Mouse (Mus musculus): ENCODE data around the gene Klhl6. TPM values are rescaled to one million over a fixed set of nuclear protein-coding genes. Genes with fewer than 3 reads are reported as not detected.

Gene Klhl6
- total and polyA plus RNA-seq, 3 experiments = 39.2 to 66.8 (median 65.0) TPM

DNA sequence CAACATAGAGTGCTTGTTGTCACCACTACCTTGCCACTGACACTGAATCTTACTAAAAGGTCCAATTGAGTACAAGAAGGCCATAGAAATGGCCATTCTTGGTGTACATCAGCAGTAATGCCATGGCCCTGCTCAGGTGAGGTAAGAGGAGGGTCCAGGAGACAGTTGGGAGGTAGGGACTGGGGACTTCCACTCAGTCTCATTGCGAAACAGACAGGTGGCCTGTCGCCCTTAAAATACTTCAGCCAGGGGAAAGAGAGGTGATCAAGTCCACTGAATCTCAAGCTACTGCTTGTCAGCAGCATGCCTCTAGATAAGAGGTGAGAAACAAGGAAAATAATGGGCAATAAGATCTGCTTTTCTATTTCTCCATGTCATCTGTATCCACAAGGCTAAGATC is 4.8 kb upstream of the Klhl6 start (continued):
- TF ChIP-seq MAX (IDR thresholded peaks at IDR 0.05; ENCODE audit: low read length) (0 out of 2 replicates have a peak, but pooled peaks have one; percentile 22), USF2 (conservative IDR thresholded peaks at IDR 0.05; ENCODE audit: low read depth, low read length) (no peak), IRF4 (IDR thresholded peaks at IDR 0.05; ENCODE audit: low read depth, low read length) (peak; percentile 70), MAZ (IDR thresholded peaks at IDR 0.05; ENCODE audit: low read depth, low read length) (no peak), RAD21 (IDR thresholded peaks at IDR 0.05; ENCODE audit: low read depth, low read length) (no peak), ETS1 (conservative IDR thresholded peaks at IDR 0.05; ENCODE audit: low read depth, low read length) (peak; percentile 30; the same call in 1 of the 2 replicates), CHD2 (IDR thresholded peaks at IDR 0.05; ENCODE audit: low read length) (no peak), ELF1 (IDR thresholded peaks at IDR 0.05; ENCODE audit: low read depth, low read length) (no peak), GABPA (IDR thresholded peaks at IDR 0.05; ENCODE audit: insufficient replicate concordance, low read depth, low read length) (no peak), ZNF384 (IDR thresholded peaks at IDR 0.05; ENCODE audit: low read depth, low read length) (no peak), ZKSCAN1 (IDR thresholded peaks at IDR 0.05; ENCODE audit: borderline replicate concordance, low read depth, low read length) (no peak), JUN (IDR thresholded peaks at IDR 0.05; ENCODE audit: insufficient read depth, low read depth, low read length) (peak; percentile 28; the same call in 1 of the 2 replicates), MXI1 (IDR thresholded peaks at IDR 0.05; ENCODE audit: low read depth, low read length) (peak; percentile 48; the same call in 1 of the 2 replicates), BHLHE40 (IDR thresholded peaks at IDR 0.05; ENCODE audit: low read depth, low read length) (no peak), ZMIZ1 (IDR thresholded peaks at IDR 0.05; ENCODE audit: low read depth, low read length) (no peak), POLR2AphosphoS2 (IDR thresholded peaks at IDR 0.05; ENCODE audit: low read depth, low read length) (no peak), JUND (conservative IDR thresholded peaks at IDR 0.05; ENCODE audit: low read depth, low read length) (0 out of 2 replicates have a peak, but pooled peaks have one; percentile 42), KAT2A (IDR thresholded peaks at IDR 0.05; ENCODE audit: insufficient replicate concordance, low read length) (no peak)

- no peak for TF ChIP-seq TCF12 (IDR thresholded peaks at IDR 0.05; ENCODE audit: low read depth, low read length)
- TF ChIP-seq SMC3 (IDR thresholded peaks at IDR 0.05; ENCODE audit: low read depth, low read length) = no peak
- TF ChIP-seq CTCF (conservative IDR thresholded peaks at IDR 0.05 in 1 of 2, IDR thresholded peaks at IDR 0.05 in 1 of 2; ENCODE audit: low read depth in 2 of 2, low read length in 2 of 2) = no peak
- TF ChIP-seq ZC3H11A (IDR thresholded peaks at IDR 0.05; ENCODE audit: low read depth, low read length) = no peak
- no peak for TF ChIP-seq BHLHE40 (IDR thresholded peaks at IDR 0.05; ENCODE audit: low read depth, low read length)
- TF ChIP-seq ELF1 (IDR thresholded peaks at IDR 0.05; ENCODE audit: low read depth, low read length) = no peak
- no peak for TF ChIP-seq HCFC1 (IDR thresholded peaks at IDR 0.05; ENCODE audit: low read depth, low read length)
- TF ChIP-seq MYC (IDR thresholded peaks at IDR 0.05; ENCODE audit: low read depth, low read length) = no peak
- no peak for TF ChIP-seq UBTF (IDR thresholded peaks at IDR 0.05; ENCODE audit: low read depth, low read length)
- TF ChIP-seq CHD1 (IDR thresholded peaks at IDR 0.05; ENCODE audit: low read depth, low read length) = no peak
- no peak for TF ChIP-seq ETS1 (conservative IDR thresholded peaks at IDR 0.05; ENCODE audit: low read depth, low read length)
- TF ChIP-seq MAX (IDR thresholded peaks at IDR 0.05; ENCODE audit: low read length) = no peak
- TF ChIP-seq ZMIZ1 (IDR thresholded peaks at IDR 0.05; ENCODE audit: low read depth, low read length) = no peak
- no peak for TF ChIP-seq E2F4 (IDR thresholded peaks at IDR 0.05; ENCODE audit: insufficient replicate concordance, low read depth, low read length)
- no peak overlapping the region for H3K9ac ChIP-seq (ENCODE audit: insufficient read depth, low read depth)
- in situ Hi-C loops (cut with MboI; ENCODE audit: low pct_ligation_motif_present, low pct_unique_long_range_greater_than_20kb, low sequenced_read_pairs) = no loop called here
- H3K4me3 ChIP-seq (replicated peaks in 1 of 3; ENCODE audit: low read depth in 2 of 3, low read length in 2 of 3, poor library complexity in 1 of 3) = no peak overlapping the region
- H3K4me1 ChIP-seq (ENCODE audit: control insufficient read depth in 1 of 2, insufficient read depth in 2 of 2) = peaks cover 11 to 55% of the 10 kb centered on the region in 2 experiments
- H3K27me3 ChIP-seq (replicated peaks) = no peaks in the 10 kb centered on the region
- no peak overlapping the region for H3K27ac ChIP-seq (ENCODE audit: insufficient read depth, low read depth)
- H3K9me3 ChIP-seq (replicated peaks; ENCODE audit: low read length) = peaks cover 5% of the 10 kb centered on the region
- no peak for DNase-seq (ENCODE audit: extremely low read depth)
- peaks cover 6% of the 10 kb centered on the region; the same call in 1 of the 2 replicates for H3K79me2 ChIP-seq (replicated peaks; ENCODE audit: control insufficient read depth, extremely low read depth, insufficient read depth, poor library complexity, severe bottlenecking)
- no peaks in the 10 kb centered on the region for H3K36me3 ChIP-seq (replicated peaks in 1 of 2; ENCODE audit: control insufficient read depth in 1 of 2, insufficient read depth in 1 of 2, low read length in 1 of 2)
- dilution Hi-C loops (cut with MboI; ENCODE audit: extremely low pct_ligation_motif_present, extremely low pct_unique_long_range_greater_than_20kb, low sequenced_read_pairs) = no loop called here
- H3K4me2 ChIP-seq (ENCODE audit: insufficient read depth, low read depth, poor library complexity, severe bottlenecking) = no peak overlapping the region
These were observed 2.2 kb upstream of the Klhl6 start for GRCm38 (mm10) chr16:19984884-19985643.
